In the genomic region with DNA sequence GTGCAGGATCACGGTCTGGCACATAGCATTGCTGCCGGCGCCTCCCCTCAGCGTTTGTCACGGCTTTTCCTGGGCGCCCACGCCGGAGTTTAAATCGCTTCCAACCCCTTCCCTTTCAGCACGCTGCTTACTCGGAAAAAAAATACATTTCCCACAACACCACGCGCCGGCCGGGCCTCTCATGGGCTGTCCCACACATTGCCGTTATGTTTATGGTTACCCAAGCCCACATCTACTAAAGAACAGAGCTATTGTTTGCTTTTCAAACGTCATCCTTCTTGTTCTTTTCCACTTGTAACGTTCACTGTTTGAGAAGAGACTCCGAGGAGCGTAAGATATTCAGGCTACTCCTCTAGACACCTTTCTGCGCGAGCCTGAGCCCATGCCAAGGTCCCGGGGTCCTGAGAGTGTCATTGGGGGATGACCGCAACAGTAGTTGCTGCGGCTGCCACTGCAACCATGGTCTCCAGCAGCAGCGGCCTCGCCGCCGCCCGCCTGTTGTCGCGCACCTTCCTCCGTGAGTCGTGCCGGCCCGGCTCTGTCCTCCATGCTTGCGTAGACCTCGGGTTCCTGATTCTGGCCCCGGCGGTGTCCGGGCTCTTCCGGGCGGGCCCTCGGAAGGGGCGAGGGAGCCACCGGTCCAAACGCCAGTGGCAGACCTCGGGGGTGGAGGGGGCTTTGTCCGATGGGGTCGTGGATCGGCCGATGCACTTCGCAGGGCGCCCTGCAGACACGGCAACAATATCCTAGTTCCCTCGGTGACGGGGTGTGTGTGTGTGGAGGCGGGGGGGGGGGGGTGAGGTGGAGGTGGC, we compare ENCODE assay signal across 7 mouse cellular contexts. TPM values are rescaled to one million over a fixed set of nuclear protein-coding genes. Genes with fewer than 3 reads are reported as not detected.
DNase-seq lines count a peak whose midpoint lies in the region; ATAC-seq lines count a peak whose summit lies in the region.

TSS of gene Suclg1 (plus strand) at position 146 of the 812 bp plus-strand sequence.

- peak within 1 kb of the TSS; percentile 95 for H3K4me3 ChIP-seq in embryonic facial prominence, embryonic 10.5 days
- H3K4me3 ChIP-seq in limb, embryonic 10.5 days: peak within 1 kb of the TSS; percentile 97
- H3K4me3 ChIP-seq in midbrain, embryonic 13.5 days (replicated peaks): peak within 1 kb of the TSS; percentile 71

- under 1% methylated on average over 58 of the region's 58 CpGs for WGBS in embryonic facial prominence, embryonic 10.5 days
- under 1% methylated on average over 58 of the region's 58 CpGs for whole genome bisulfite sequencing in limb, embryonic 10.5 days
- under 1% methylated on average over 57 of the region's 58 CpGs for WGBS in midbrain, embryonic 13.5 days

- no peaks in the 10 kb centered on the region; the same call in 1 of the 2 replicates for H3K36me3 ChIP-seq in embryonic facial prominence, embryonic 10.5 days (replicated peaks)
- peaks cover 4% of the 10 kb centered on the region; the same call in 1 of the 2 replicates for H3K36me3 ChIP-seq in limb, embryonic 10.5 days
- H3K36me3 ChIP-seq in midbrain, embryonic 13.5 days: no peaks in the 10 kb centered on the region

- peak within 1 kb of the TSS; percentile 91 for H3K27ac ChIP-seq in embryonic facial prominence, embryonic 10.5 days (replicated peaks)
- peak within 1 kb of the TSS; percentile 94 for H3K27ac ChIP-seq in limb, embryonic 10.5 days
- peak within 1 kb of the TSS; percentile 78 for H3K27ac ChIP-seq in midbrain, embryonic 13.5 days

- DNase-seq in adrenal gland, postnatal 10 days: peak; percentile 91
- peak; percentile 88 for DNase-seq in embryonic facial prominence, embryonic 10.5 days (ENCODE audit: low spot score)
- DNase-seq in kidney, adult 11 months: peak; percentile 89
- peak; percentile 88 for DNase-seq in limb, embryonic 10.5 days (ENCODE audit: low spot score)
- peak; percentile 76 for DNase-seq in spleen, adult 12 weeks (ENCODE audit: low spot score)

- no peaks in the 10 kb centered on the region for H3K9me3 ChIP-seq in embryonic facial prominence, embryonic 10.5 days
- no peaks in the 10 kb centered on the region for H3K9me3 ChIP-seq in limb, embryonic 10.5 days (replicated peaks)
- no peaks in the 10 kb centered on the region for H3K9me3 ChIP-seq in midbrain, embryonic 13.5 days

- peak; percentile 90 for ATAC-seq in granulocyte monocyte progenitor cell, adult 5-6 weeks (replicated peaks; ENCODE audit: poor library complexity, severe bottlenecking)
- ATAC-seq in midbrain, embryonic 13.5 days: peak; percentile 98

- peak within 1 kb of the TSS; percentile 81 for H3K4me2 ChIP-seq in midbrain, embryonic 13.5 days (replicated peaks)

- peaks cover 14% of the 10 kb centered on the region for H3K4me1 ChIP-seq in embryonic facial prominence, embryonic 10.5 days
- H3K4me1 ChIP-seq in limb, embryonic 10.5 days: peaks cover 12% of the 10 kb centered on the region
- H3K4me1 ChIP-seq in midbrain, embryonic 13.5 days (replicated peaks): peaks cover 14% of the 10 kb centered on the region

- H3K27me3 ChIP-seq in embryonic facial prominence, embryonic 10.5 days (replicated peaks; ENCODE audit: low read depth, poor library complexity, severe bottlenecking): no peaks in the 10 kb centered on the region
- H3K27me3 ChIP-seq in limb, embryonic 10.5 days (ENCODE audit: low read depth, poor library complexity, severe bottlenecking): no peaks in the 10 kb centered on the region
- no peaks in the 10 kb centered on the region for H3K27me3 ChIP-seq in midbrain, embryonic 13.5 days

- peak within 1 kb of the TSS; percentile 83 for H3K9ac ChIP-seq in midbrain, embryonic 13.5 days (replicated peaks)

RNA-seq across cellular contexts. Expression of gene Suclg1, which starts in this region (rescaled TPM):
- 100 to 1,000 TPM; 856 to 921 TPM for total RNA-seq in adrenal gland, postnatal 10 days (2021)
- polyA plus RNA-seq in embryonic facial prominence, embryonic 10.5 days (2016; fragmentation: Nextera tagmentation; extraction: Ambion mirVana): 164 and 169 TPM in 2 replicates
- 118 and 131 TPM in 2 replicates for total RNA-seq in granulocyte monocyte progenitor cell, adult 5-6 weeks (2014; fragmentation: Nextera tagmentation)
- 146 and 203 TPM in 2 replicates for total RNA-seq in granulocyte monocyte progenitor cell, adult 5-6 weeks (2017)
- polyA plus RNA-seq in limb, embryonic 10.5 days (2016; fragmentation: Nextera tagmentation; extraction: Ambion mirVana): 164 and 188 TPM in 2 replicates
- 134 and 138 TPM in 2 replicates for polyA plus RNA-seq in midbrain, embryonic 13.5 days (2015; fragmentation: Nextera tagmentation; extraction: Ambion mirVana)

Comparison
In these comparisons a context has a peak if more than half of its experiments do, and no peak if none do; other contexts are left out.
1. Peak in every context shown above with its lines: DNase-seq, ATAC-seq, H3K4me3 ChIP-seq and H3K27ac ChIP-seq.
2. RNA of gene Suclg1 (total RNA-seq): 856 to 921 TPM in adrenal gland, postnatal 10 days; 118 to 203 TPM in granulocyte monocyte progenitor cell, adult 5-6 weeks; every median in the first group is over 4 times any median in the second.